Mouse (Mus musculus): Measurements from ENCODE around the gene Prdx1.

DNA sequence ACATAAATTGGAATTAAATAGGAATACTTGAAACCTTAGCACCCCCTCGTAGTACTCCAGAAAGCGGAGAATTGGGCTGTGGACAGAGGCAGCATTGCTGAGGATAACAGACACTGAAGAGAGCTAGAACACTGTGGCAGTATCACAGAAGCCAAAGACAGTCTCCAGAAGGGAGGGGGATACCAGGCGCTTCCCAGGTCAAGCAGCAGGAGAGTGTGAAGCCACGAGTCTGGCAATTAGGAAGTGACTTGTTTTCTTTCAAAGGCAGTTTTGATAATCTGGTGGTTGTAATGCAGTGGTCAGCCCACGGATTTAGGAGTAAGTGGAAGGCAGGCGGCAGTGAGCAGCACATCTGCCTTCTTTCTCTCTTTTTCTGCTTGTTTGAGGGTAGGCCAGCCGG is 36.9 kb downstream of the Prdx1 start:
- no peak for TF ChIP-seq POLR2A (IDR thresholded peaks at IDR 0.05; ENCODE audit: insufficient read depth, low read depth, low read length)
- TF ChIP-seq CTCF (IDR thresholded peaks at IDR 0.05; ENCODE audit: insufficient read depth, low read depth, low read length) = no peak

Data from olfactory bulb, adult 2 months (tissue).